Mouse (Mus musculus): ENCODE measurements around the gene Frmd5. TPM values are rescaled to one million over a fixed set of nuclear protein-coding genes. Genes with fewer than 3 reads are reported as not detected.

The Frmd5 gene
- polyA plus RNA-seq, 1 experiment from 2014 or later = 8.6 TPM

DNA sequence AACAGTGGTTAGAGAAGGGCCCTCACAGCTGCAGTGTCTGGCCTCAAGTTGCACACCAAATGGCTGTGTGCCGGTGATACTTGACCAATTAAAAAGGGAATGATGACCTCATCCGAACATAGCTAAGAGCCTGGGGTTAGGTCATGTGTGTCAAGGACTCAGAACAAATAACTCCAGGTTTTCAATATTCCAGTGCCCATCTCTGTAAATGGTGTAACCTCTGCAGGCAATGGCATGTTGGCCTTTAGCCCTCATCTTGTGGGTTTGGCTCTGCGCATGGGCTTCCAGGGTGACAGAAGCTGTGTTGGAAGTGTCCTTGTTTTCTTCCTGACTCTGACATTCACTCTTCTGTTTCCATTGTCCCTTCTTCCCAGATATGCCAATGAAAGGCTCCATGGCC is 131.8 kb downstream of the Frmd5 start:
- H3K27ac ChIP-seq (ENCODE audit: low read length) = no peak overlapping the region
- no peak for ATAC-seq (ENCODE audit: insufficient number of reproducible peaks, insufficient read depth, low FRiP score, low read depth)
- no peaks in the 10 kb centered on the region for H3K36me3 ChIP-seq (ENCODE audit: control insufficient read depth, insufficient read depth, low read length)
- no peaks in the 10 kb centered on the region for H3K4me1 ChIP-seq (ENCODE audit: control insufficient read depth, insufficient read depth, low read length)
- 87% methylated on average over 3 of the region's 3 CpGs for WGBS
- H3K9ac ChIP-seq (replicated peaks; ENCODE audit: low read depth, low read length) = no peak overlapping the region
- no peak overlapping the region for H3K4me3 ChIP-seq (ENCODE audit: low read depth, low read length)
- H3K9me3 ChIP-seq (ENCODE audit: control insufficient read depth, low read depth, low read length) = no peaks in the 10 kb centered on the region
- no peaks in the 10 kb centered on the region for H3K27me3 ChIP-seq (ENCODE audit: control insufficient read depth, insufficient read depth, low read length)
- no peak overlapping the region for H3K4me2 ChIP-seq (replicated peaks; ENCODE audit: low read depth, low read length)

DNA sequence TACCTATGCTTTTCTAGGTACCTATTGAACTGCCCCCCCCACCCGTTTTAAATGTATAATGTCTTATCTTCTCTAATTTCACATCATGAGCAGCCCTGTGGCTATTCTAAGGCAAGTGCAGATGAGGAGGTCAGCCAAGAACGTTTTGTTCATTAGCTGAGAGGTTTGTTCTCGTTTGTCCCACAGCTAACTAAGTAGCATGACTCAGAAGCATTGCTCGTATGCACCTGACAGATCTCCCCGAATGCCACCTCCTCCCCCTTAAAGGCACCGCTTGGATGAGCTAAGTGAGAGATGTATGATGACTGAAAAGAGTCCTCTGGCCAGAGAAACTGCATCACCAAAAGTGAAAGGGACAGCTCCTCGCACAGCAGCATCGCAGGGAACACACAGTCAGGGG is 132.7 kb downstream of the Frmd5 start:
- ATAC-seq (ENCODE audit: insufficient number of reproducible peaks, insufficient read depth, low FRiP score, low read depth) = no peak
- Histone ChIP-seq H3K4me2 (replicated peaks; ENCODE audit: low read depth, low read length) (no peak overlapping the region), H3K27ac (ENCODE audit: low read length) (no peak overlapping the region), H3K4me1 (ENCODE audit: control insufficient read depth, insufficient read depth, low read length) (no peaks in the 10 kb centered on the region), H3K9ac (replicated peaks; ENCODE audit: low read depth, low read length) (no peak overlapping the region), H3K36me3 (ENCODE audit: control insufficient read depth, insufficient read depth, low read length) (no peaks in the 10 kb centered on the region), H3K9me3 (ENCODE audit: control insufficient read depth, low read depth, low read length) (no peaks in the 10 kb centered on the region), H3K4me3 (ENCODE audit: low read depth, low read length) (no peak overlapping the region), H3K27me3 (ENCODE audit: control insufficient read depth, insufficient read depth, low read length) (no peaks in the 10 kb centered on the region)
- WGBS = 69% methylated on average over 8 of the region's 8 CpGs

DNA sequence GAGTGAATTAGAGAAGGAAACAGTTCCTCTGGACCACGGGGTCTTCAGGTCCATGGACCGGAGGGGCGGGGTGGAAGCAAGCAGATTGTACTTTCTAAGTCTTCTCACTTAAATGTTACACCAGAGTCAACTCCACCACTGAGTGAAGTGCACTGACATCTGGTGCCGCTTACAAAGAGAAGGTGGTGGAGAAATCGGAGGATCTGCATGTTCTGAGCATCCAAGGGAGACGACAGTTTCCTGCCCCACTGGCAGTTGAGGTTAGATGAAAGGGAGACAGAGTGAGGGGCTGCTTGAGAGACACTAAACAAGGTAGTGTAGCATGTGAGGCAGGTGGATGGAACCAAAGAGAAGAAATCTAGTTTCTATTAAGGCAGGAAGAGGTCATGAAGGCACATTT is 137.0 kb downstream of the Frmd5 start:
- Histone ChIP-seq H3K36me3 (ENCODE audit: control insufficient read depth, insufficient read depth, low read length) (no peaks in the 10 kb centered on the region), H3K4me3 (ENCODE audit: low read depth, low read length) (no peak overlapping the region), H3K4me1 (ENCODE audit: control insufficient read depth, insufficient read depth, low read length) (no peaks in the 10 kb centered on the region), H3K9ac (replicated peaks; ENCODE audit: low read depth, low read length) (no peak overlapping the region), H3K27ac (ENCODE audit: low read length) (no peak overlapping the region), H3K27me3 (ENCODE audit: control insufficient read depth, insufficient read depth, low read length) (no peaks in the 10 kb centered on the region), H3K4me2 (replicated peaks; ENCODE audit: low read depth, low read length) (no peak overlapping the region), H3K9me3 (ENCODE audit: control insufficient read depth, low read depth, low read length) (no peaks in the 10 kb centered on the region)
- 82% methylated on average over 6 of the region's 6 CpGs for WGBS
- no peak for ATAC-seq (ENCODE audit: insufficient number of reproducible peaks, insufficient read depth, low FRiP score, low read depth)

DNA sequence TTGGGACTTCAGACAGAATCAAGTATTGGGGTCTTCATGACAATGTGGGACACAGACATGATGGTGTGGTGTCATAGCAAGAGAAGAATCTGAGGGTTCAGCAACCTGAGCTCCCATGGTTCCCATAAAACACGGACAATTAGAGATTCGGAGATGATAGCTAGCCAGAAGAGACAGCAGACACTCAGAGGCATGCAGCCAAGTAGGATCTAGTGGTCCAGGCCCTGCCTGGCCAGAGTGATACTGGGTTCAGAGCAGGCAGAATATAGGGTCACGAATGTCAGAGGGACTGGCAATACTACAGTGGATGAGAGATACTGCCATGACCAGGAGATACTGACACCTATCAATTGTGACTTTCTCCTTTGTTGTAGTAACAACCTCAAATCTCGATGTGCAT is 138.6 kb downstream of the Frmd5 start:
- Histone ChIP-seq H3K4me3 (ENCODE audit: low read depth, low read length) (no peak overlapping the region), H3K27ac (ENCODE audit: low read length) (no peak overlapping the region), H3K4me2 (replicated peaks; ENCODE audit: low read depth, low read length) (no peak overlapping the region), H3K9ac (replicated peaks; ENCODE audit: low read depth, low read length) (no peak overlapping the region), H3K4me1 (ENCODE audit: control insufficient read depth, insufficient read depth, low read length) (no peaks in the 10 kb centered on the region), H3K27me3 (ENCODE audit: control insufficient read depth, insufficient read depth, low read length) (no peaks in the 10 kb centered on the region), H3K36me3 (ENCODE audit: control insufficient read depth, insufficient read depth, low read length) (no peaks in the 10 kb centered on the region), H3K9me3 (ENCODE audit: control insufficient read depth, low read depth, low read length) (no peaks in the 10 kb centered on the region)
- ATAC-seq (ENCODE audit: insufficient number of reproducible peaks, insufficient read depth, low FRiP score, low read depth) = no peak
- 81% methylated on average over 4 of the region's 4 CpGs for WGBS

DNA sequence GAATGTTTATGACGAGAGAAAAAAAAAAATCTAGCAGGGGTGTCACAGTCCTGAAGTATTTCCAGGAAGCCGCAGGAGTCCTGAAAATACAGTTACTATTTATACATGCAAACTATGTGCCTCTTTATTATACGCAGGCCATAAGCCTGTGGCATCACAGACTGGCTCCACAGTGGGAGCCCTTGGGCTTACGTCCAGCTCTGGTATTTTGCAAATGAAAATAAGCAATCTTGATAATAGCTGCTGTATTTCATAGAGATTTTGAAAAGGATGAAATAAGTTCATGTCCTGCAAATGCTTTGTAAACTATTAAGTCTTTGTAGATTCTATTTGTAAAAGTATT is 145.8 kb downstream of the Frmd5 start:
- WGBS = 67% methylated on average over 4 of the region's 4 CpGs
- no peaks in the 10 kb centered on the region for H3K36me3 ChIP-seq (ENCODE audit: control insufficient read depth, insufficient read depth, low read length)

DNA sequence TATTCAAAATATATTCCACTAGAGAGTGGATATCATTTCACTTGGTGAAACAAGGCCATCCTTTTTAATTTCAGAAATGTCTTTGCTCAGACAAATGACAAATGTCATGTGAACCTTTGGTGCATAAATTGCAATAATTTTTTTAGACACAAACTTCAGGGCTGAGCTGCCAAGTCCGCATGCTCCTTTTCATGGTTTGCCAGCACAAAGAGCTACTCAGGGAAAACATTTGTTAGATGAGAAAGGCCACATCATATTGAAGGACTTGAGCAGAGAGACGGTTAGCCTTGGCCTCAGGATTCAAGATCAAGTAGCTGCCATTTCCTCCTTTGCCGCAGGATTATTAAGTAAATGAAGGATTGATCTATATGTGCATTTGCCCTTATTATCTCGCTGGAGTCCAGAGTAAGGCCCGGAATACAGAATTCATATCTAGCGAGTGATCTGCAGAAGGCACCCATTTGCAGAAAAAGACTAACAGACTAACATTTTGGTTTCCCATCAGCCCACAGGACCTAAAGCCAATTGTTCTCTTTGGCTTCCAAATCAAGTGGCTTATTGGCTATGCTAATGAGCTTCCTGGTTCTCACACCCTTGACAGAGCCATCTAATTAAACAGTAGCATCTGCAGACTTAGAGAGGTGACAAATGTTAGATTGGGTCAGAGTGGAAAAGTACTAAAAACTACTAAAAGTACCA is 146.3 kb downstream of the Frmd5 start:
- no peak overlapping the region for H3K27ac ChIP-seq (ENCODE audit: low read length)
- ATAC-seq (ENCODE audit: insufficient number of reproducible peaks, insufficient read depth, low FRiP score, low read depth) = no peak
- H3K4me2 ChIP-seq (replicated peaks; ENCODE audit: low read depth, low read length) = no peak overlapping the region
- no peak overlapping the region for H3K9ac ChIP-seq (replicated peaks; ENCODE audit: low read depth, low read length)
- H3K27me3 ChIP-seq (ENCODE audit: control insufficient read depth, insufficient read depth, low read length) = no peaks in the 10 kb centered on the region
- no peaks in the 10 kb centered on the region for H3K9me3 ChIP-seq (ENCODE audit: control insufficient read depth, low read depth, low read length)
- H3K36me3 ChIP-seq (ENCODE audit: control insufficient read depth, insufficient read depth, low read length) = no peaks in the 10 kb centered on the region
- no peaks in the 10 kb centered on the region for H3K4me1 ChIP-seq (ENCODE audit: control insufficient read depth, insufficient read depth, low read length)
- no peak overlapping the region for H3K4me3 ChIP-seq (ENCODE audit: low read depth, low read length)
- WGBS = 66% methylated on average over 6 of the region's 6 CpGs

More for the DNA sequence above, 145.8 kb downstream of the Frmd5 start:
- no peak overlapping the region for H3K4me2 ChIP-seq (replicated peaks; ENCODE audit: low read depth, low read length)
- H3K27ac ChIP-seq (ENCODE audit: low read length) = no peak overlapping the region
- no peak overlapping the region for H3K9ac ChIP-seq (replicated peaks; ENCODE audit: low read depth, low read length)
- ATAC-seq (ENCODE audit: insufficient number of reproducible peaks, insufficient read depth, low FRiP score, low read depth) = no peak
- H3K4me1 ChIP-seq (ENCODE audit: control insufficient read depth, insufficient read depth, low read length) = no peaks in the 10 kb centered on the region
- H3K4me3 ChIP-seq (ENCODE audit: low read depth, low read length) = no peak overlapping the region
- H3K27me3 ChIP-seq (ENCODE audit: control insufficient read depth, insufficient read depth, low read length) = no peaks in the 10 kb centered on the region
- no peaks in the 10 kb centered on the region for H3K9me3 ChIP-seq (ENCODE audit: control insufficient read depth, low read depth, low read length)

DNA sequence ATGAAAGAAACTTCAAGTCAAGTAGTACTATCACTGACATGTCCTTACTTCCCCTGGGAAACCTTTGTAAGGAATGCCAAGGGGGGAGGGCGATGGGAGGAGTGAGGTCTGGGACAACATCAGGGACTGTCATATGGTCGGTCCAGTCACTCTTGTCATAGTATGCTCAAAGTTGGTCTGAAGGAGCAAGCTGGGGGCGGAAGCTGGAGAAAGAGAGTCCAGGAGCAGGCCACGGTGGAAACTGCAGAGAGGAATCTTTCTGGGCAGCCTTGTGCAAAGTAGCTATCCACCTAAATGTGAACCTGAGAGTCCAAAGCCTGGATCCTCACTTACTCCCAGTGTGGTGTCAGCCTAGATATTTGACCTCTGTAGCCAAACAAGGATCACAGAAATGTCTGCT is 147.5 kb downstream of the Frmd5 start:
- 83% methylated on average over 4 of the region's 4 CpGs for WGBS
- no peaks in the 10 kb centered on the region for H3K9me3 ChIP-seq (ENCODE audit: control insufficient read depth, low read depth, low read length)
- no peaks in the 10 kb centered on the region for H3K36me3 ChIP-seq (ENCODE audit: control insufficient read depth, insufficient read depth, low read length)
- no peak overlapping the region for H3K27ac ChIP-seq (ENCODE audit: low read length)
- no peak overlapping the region for H3K4me3 ChIP-seq (ENCODE audit: low read depth, low read length)
- H3K4me2 ChIP-seq (replicated peaks; ENCODE audit: low read depth, low read length) = no peak overlapping the region
- no peak overlapping the region for H3K9ac ChIP-seq (replicated peaks; ENCODE audit: low read depth, low read length)
- no peak for ATAC-seq (ENCODE audit: insufficient number of reproducible peaks, insufficient read depth, low FRiP score, low read depth)
- no peaks in the 10 kb centered on the region for H3K27me3 ChIP-seq (ENCODE audit: control insufficient read depth, insufficient read depth, low read length)
- H3K4me1 ChIP-seq (ENCODE audit: control insufficient read depth, insufficient read depth, low read length) = no peaks in the 10 kb centered on the region

DNA sequence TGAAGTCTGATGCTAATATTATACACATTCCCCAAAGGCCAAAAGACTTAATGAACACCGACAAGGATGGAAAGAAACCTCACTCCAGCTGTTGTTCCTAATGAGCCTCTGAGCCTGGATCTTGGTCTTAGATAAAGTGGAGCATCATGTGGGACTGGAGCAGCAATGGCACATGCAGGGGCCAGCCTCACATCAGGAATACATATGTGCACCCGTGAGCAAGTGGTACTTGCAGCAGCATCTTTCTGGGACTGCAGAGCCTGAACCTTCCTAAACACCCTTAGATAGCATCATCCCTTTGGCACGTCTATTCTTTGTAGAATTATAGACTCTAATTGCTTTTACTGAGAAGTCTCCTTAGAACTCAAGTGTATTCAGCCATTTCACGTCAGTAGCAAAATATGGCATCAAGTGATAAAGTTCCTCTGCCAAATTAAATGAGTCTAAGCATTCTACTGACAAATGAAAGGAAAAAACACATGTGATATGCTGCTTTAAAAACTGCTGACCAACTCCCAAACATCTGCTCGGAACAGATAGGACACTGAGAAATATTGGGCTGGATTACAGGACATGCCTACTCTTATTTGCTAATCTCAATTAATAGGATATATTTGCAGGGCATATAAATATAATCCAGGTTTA is 148.6 kb downstream of the Frmd5 start:
- Histone ChIP-seq H3K9ac (replicated peaks; ENCODE audit: low read depth, low read length) (no peak overlapping the region), H3K9me3 (ENCODE audit: control insufficient read depth, low read depth, low read length) (no peaks in the 10 kb centered on the region), H3K4me3 (ENCODE audit: low read depth, low read length) (no peak overlapping the region), H3K36me3 (ENCODE audit: control insufficient read depth, insufficient read depth, low read length) (no peaks in the 10 kb centered on the region), H3K4me2 (replicated peaks; ENCODE audit: low read depth, low read length) (no peak overlapping the region), H3K27me3 (ENCODE audit: control insufficient read depth, insufficient read depth, low read length) (no peaks in the 10 kb centered on the region), H3K4me1 (ENCODE audit: control insufficient read depth, insufficient read depth, low read length) (no peaks in the 10 kb centered on the region), H3K27ac (ENCODE audit: low read length) (no peak overlapping the region)
- no peak for ATAC-seq (ENCODE audit: insufficient number of reproducible peaks, insufficient read depth, low FRiP score, low read depth)
- 74% methylated on average over 5 of the region's 5 CpGs for WGBS

DNA sequence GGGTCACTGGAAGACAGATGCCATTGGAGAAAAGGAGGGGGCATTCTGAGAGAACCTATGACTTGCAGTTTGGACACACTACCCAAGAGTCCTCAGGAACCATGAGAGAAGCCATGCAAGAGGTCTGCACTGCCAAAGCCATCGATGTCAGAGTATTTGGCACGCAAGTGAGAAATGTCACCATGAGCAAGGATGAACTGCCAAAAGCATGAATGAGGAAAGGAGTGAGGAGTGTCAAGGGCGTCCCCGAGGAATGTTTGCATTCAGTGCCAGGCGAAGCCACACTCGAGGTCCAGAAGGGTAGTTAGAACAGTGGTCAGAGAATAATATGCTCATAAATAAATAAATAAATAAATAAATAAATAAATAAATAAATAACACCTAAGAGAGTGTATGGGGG is 150.9 kb downstream of the Frmd5 start:
- H3K4me1 ChIP-seq (ENCODE audit: control insufficient read depth, insufficient read depth, low read length) = no peaks in the 10 kb centered on the region
- H3K27ac ChIP-seq (ENCODE audit: low read length) = no peak overlapping the region
- H3K4me2 ChIP-seq (replicated peaks; ENCODE audit: low read depth, low read length) = no peak overlapping the region
- no peak overlapping the region for H3K4me3 ChIP-seq (ENCODE audit: low read depth, low read length)
- H3K9me3 ChIP-seq (ENCODE audit: control insufficient read depth, low read depth, low read length) = no peaks in the 10 kb centered on the region
- H3K27me3 ChIP-seq (ENCODE audit: control insufficient read depth, insufficient read depth, low read length) = no peaks in the 10 kb centered on the region
- 90% methylated on average over 6 of the region's 6 CpGs for WGBS
- no peak for ATAC-seq (ENCODE audit: insufficient number of reproducible peaks, insufficient read depth, low FRiP score, low read depth)
- no peaks in the 10 kb centered on the region for H3K36me3 ChIP-seq (ENCODE audit: control insufficient read depth, insufficient read depth, low read length)
- no peak overlapping the region for H3K9ac ChIP-seq (replicated peaks; ENCODE audit: low read depth, low read length)
